Mouse (Mus musculus): Measurements from ENCODE around the gene Fbxo24.

DNA sequence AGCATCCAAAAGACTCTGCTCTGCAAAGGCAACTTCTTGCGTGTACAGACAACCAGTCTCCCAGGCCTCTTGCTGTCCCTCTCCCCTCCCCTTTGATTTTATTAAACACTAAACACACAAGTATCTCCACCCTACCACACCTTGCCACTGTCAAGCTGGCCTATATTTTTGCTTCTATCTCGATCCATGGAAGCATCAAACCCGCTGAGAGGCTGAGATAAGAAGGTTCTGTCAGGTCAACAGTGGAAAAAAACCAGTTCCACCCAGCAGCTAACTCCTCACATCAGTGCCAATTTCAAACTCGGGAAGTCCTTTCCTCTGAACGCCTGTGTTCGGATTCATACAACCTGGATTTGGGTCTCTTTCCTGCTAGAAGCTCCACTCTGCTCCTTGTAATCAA is 44.2 kb upstream of the Fbxo24 start:
- no peak for TF ChIP-seq CTCF (IDR thresholded peaks at IDR 0.05; ENCODE audit: borderline replicate concordance, control insufficient read depth, extremely low read depth, insufficient read depth, low read length, poor library complexity)
- TF ChIP-seq POLR2A (IDR thresholded peaks at IDR 0.05; ENCODE audit: control insufficient read depth, extremely low read depth, insufficient read depth, low read length, poor library complexity): no peak

Measured in thymus, adult 2 months (tissue).